Mouse (Mus musculus) heart, postnatal 0 days (tissue): Measurements from ENCODE around the gene Mrpl19. TPM values are rescaled to one million over a fixed set of nuclear protein-coding genes. Genes with fewer than 3 reads are reported as not detected.

Source experiments
- ATAC-seq: fragments of 200-750 bp; cut with Nextera tagmentation; 2 replicates; pipeline ENCODE4 v1.8.0; 2017; ENCODE audit warnings: low read depth, moderate number of reproducible peaks, moderate library complexity; ENCODE audit not compliant: insufficient read depth
- DNase-seq: peaks from one replicate; pipeline ENCODE4 v3.0.0-alpha.2; 2016; ENCODE audit warnings: low spot score
- H3K27ac ChIP-seq: fragments of 300-500 bp; sonication (generic); 2 replicates; pipeline ENCODE4 v1.5.1; 2014; ENCODE audit warnings: low read depth, mild to moderate bottlenecking
- H3K27me3 ChIP-seq: fragments of 300-500 bp; sonication (generic); 2 replicates; pipeline ENCODE4 v1.6.1; 2014; ENCODE audit warnings: low read length, mixed read lengths; ENCODE audit not compliant: control insufficient read depth, insufficient read depth
- H3K36me3 ChIP-seq: fragments of 300-500 bp; sonication (generic); replicated peaks from 2 replicates; pipeline ENCODE4 v1.6.1; 2014; ENCODE audit warnings: low read length, mixed read lengths; ENCODE audit not compliant: control insufficient read depth, insufficient read depth
- H3K4me1 ChIP-seq: fragments of 300-500 bp; sonication (generic); 2 replicates; pipeline ENCODE4 v1.6.1; 2014; ENCODE audit warnings: antibody characterized with exemption; ENCODE audit not compliant: control insufficient read depth, insufficient read depth
- H3K4me2 ChIP-seq: fragments of 300-500 bp; sonication (generic); 2 replicates; pipeline ENCODE4 v1.6.1; 2014; ENCODE audit warnings: low read depth, mild to moderate bottlenecking, low read length, moderate library complexity
- H3K4me3 ChIP-seq: fragments of 300-500 bp; sonication (generic); 2 replicates; pipeline ENCODE4 v1.5.1; 2014; ENCODE audit warnings: low read depth, low read length
- H3K9ac ChIP-seq: fragments of 300-500 bp; sonication (generic); replicated peaks from 2 replicates; pipeline ENCODE4 v1.6.1; 2014; ENCODE audit warnings: low read depth, low read length, mixed read lengths
- H3K9me3 ChIP-seq: fragments of 300-500 bp; sonication (generic); replicated peaks from 2 replicates; pipeline ENCODE4 v1.6.1; 2016; ENCODE audit warnings: low read length; ENCODE audit not compliant: control insufficient read depth
- CTCF ChIP-seq: IDR thresholded peaks from 2 replicates; pipeline ENCODE4 v1.5.1; 2016; ENCODE audit warnings: antibody characterized with exemption, control low read depth, low read depth
- EP300 ChIP-seq: IDR thresholded peaks from 2 replicates; pipeline ENCODE4 v1.6.1; 2016; ENCODE audit warnings: antibody characterized with exemption, low read depth
- WGBS: fragments of 180-500 bp; shearing (Covaris S2); extraction: QIAGEN DNeasy Blood & Tissue Kit; methylation state at CpG from one replicate; pipeline ENCODE4 v1.1.7; 2014; 5-methylcytosine and 5-hydroxymethylcytosine counted together
- polyA plus RNA-seq: library from polyadenylated mRNA; unstranded; fragments of >200 nt; fragmentation: Nextera tagmentation; extraction: Ambion mirVana; gene quantifications from 2 replicates; pipeline ENCODE4 v1.2.1, GENCODE M21; 2015
- total RNA-seq: library from RNA; depleted of rRNA; stranded (reverse); fragments of >200 nt; gene quantifications from 2 replicates; pipeline ENCODE4 v1.2.3, GENCODE M21; 2014; ENCODE audit warnings: low replicate concordance

The Mrpl19 gene
- total and polyA plus RNA-seq, 2 experiments from 2014 or later = 21.4 to 47.3 TPM

DNA sequence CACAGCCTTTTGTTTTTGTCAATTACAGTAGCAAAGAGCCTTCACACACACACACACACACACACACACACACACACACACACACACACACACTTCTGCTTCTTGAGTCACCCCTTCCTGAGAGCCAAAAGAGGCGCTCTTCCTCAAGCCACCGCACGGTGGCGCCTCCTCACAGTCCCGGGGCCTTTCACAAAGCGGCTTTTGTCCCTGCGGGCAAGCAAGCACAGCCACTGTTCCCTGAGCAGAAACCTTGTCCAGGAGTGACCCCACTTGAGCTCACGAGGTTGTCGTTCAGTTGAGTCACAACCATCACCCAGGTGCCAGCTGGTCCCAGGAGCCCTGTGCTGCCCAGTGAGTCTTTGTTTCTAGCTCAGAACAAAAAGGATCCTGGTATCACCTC is 21.3 kb upstream of the Mrpl19 start:
- Histone ChIP-seq H3K9ac (no peak overlapping the region), H3K4me3 (no peak overlapping the region), H3K4me1 (no peaks in the 10 kb centered on the region), H3K36me3 (no peaks in the 10 kb centered on the region), H3K27me3 (0 out of 2 replicates have a peak, but pooled peaks cover 4% of the 10 kb centered on the region), H3K27ac (no peak overlapping the region), H3K4me2 (no peak overlapping the region), H3K9me3 (no peaks in the 10 kb centered on the region)
- TF ChIP-seq EP300 (no peak), CTCF (peak; percentile 93)
- ATAC-seq (peak; percentile 54; the same call in 1 of the 2 replicates), DNase-seq (peak; percentile 78)
- under 1% methylated on average over 9 of the region's 9 CpGs for WGBS

DNA sequence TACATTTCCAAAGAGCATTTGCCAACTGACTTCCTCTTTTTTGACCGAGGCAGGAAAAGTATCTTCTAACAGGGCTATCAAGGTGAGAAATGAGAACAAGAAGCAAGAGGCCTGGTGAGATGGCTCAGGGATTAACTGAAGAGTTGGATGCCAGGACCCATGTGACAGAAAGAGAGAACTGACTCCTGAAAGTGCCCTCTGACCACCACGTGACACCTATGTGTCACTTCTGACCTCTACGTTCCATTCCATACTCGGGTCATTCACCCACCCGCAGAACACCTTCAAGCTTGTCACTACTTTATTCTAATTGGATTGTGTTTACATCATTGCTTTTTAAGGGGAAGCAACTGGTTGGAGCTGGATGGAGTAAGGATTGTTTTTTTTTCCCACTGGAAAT is 20.8 kb upstream of the Mrpl19 start:
- DNase-seq (no peak), ATAC-seq (no peak)
- Histone ChIP-seq H3K4me3 (no peak overlapping the region), H3K27me3 (0 out of 2 replicates have a peak, but pooled peaks cover 4% of the 10 kb centered on the region), H3K27ac (no peak overlapping the region), H3K9ac (no peak overlapping the region), H3K4me1 (no peaks in the 10 kb centered on the region), H3K9me3 (no peaks in the 10 kb centered on the region), H3K4me2 (no peak overlapping the region), H3K36me3 (no peaks in the 10 kb centered on the region)
- WGBS = 26% methylated on average over 5 of the region's 5 CpGs
- no peak for TF ChIP-seq CTCF
- no peak for TF ChIP-seq EP300

DNA sequence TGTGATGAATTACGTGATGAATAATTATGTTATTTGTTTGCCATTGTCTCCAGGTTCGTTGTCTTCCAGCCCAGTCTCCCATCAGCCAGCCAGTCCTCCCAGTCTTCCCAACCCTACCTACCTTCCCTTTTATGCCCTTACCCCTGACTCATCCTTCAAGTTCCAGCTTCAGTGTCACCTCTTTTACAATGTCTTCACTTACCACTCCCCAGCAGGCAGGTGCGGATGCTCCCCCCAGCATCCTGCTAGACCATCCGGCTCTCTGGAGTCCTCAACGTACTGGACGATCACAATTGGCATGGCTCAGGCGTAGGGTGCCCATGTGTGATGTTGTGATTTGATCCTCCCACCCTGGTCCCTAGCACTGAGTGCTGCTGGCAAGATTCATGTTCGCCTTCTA is 20.4 kb upstream of the Mrpl19 start:
- DNase-seq (no peak), ATAC-seq (no peak)
- Histone ChIP-seq H3K4me1 (no peaks in the 10 kb centered on the region), H3K9me3 (no peaks in the 10 kb centered on the region), H3K27ac (no peak overlapping the region), H3K9ac (no peak overlapping the region), H3K4me3 (no peak overlapping the region), H3K4me2 (no peak overlapping the region), H3K27me3 (0 out of 2 replicates have a peak, but pooled peaks cover 4% of the 10 kb centered on the region), H3K36me3 (no peaks in the 10 kb centered on the region)
- 85% methylated on average over 8 of the region's 8 CpGs for WGBS
- TF ChIP-seq EP300 = no peak
- TF ChIP-seq CTCF = no peak

DNA sequence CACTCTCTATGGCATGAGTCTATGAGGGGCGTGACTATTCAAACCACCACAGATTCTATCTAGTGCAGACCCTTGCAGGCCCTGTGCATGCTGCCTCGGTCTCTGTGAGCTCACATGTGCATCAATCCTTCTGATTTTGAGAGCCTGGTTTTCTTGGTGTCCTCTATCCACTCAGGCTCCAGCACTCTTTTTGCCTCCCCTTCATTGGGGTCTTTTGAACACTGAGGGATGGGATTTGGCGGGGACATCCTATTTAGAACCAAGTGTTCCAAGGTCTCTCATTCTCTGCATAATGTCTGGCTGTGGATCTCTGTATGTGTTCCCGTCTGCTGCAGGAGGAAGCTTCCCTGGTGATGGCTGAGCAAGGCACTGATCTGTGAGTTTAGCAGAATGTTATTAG is 13.5 kb upstream of the Mrpl19 start:
- 85% methylated on average over 4 of the region's 4 CpGs for whole genome bisulfite sequencing
- Histone ChIP-seq H3K36me3 (no peaks in the 10 kb centered on the region), H3K9me3 (no peaks in the 10 kb centered on the region)

DNA sequence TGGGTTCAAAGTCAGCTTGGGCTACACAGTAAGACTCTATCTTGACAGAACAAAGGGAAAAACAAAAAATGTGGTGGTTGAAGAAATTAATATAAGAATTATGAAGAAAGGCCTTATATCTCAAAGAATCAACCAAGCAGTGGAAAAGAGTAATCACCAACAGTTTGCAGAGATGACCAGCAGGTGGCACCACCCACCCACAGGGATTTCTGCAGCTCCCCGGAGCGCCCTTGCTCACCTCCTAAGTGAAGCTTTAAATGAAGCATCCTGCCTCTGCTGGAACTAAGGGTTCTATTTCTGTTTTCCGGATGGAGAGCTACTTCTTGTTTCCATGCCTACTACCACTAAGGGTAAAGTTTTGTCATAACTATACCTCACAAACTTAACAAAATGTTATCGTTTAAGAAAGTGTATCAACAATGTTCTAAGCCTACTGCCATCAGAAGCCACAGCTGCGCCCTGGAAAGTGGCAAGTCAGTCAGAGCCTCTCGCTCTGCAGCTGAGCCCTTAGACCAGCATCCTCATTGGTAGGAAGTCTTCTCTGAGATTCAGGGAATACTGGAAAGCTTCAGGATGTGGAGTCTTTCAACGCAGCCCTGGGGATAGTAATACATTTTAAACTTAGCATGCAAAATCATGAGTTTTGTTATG is 10.3 kb upstream of the Mrpl19 start:
- peak; percentile 58; the same call in 1 of the 2 replicates for ATAC-seq
- peak; percentile 69 for DNase-seq
- Histone ChIP-seq H3K4me1 (no peaks in the 10 kb centered on the region), H3K27ac (no peak overlapping the region), H3K27me3 (no peaks in the 10 kb centered on the region), H3K9ac (no peak overlapping the region), H3K4me2 (no peak overlapping the region), H3K9me3 (no peaks in the 10 kb centered on the region), H3K4me3 (no peak overlapping the region), H3K36me3 (no peaks in the 10 kb centered on the region)
- 30% methylated on average over 7 of the region's 7 CpGs for WGBS
- TF ChIP-seq CTCF (peak; percentile 89), EP300 (no peak)

More for the DNA sequence above, 13.5 kb upstream of the Mrpl19 start:
- Histone ChIP-seq H3K27ac (no peak overlapping the region), H3K27me3 (no peaks in the 10 kb centered on the region), H3K4me3 (no peak overlapping the region), H3K4me2 (no peak overlapping the region), H3K4me1 (no peaks in the 10 kb centered on the region), H3K9ac (no peak overlapping the region)
- TF ChIP-seq CTCF (no peak), EP300 (no peak)
- ATAC-seq = no peak
- DNase-seq = no peak

DNA sequence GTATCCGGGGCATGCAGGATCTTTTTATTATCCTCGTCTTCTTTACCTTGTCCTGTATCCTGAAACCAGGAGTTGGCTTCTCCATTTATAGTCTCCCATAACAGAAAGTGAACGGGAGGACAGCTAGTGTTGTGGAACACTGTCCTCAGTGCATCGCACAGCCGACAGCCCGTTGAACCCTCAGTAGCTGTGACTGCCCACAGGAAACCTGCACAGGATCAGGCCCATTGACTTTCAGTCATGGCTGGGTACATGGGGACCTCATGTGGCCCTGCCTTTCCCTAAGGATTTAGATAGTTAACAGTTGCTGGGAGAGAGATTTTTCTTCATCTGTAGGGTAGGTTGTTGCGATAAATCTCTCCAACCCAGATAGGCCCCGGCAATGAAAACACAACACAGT is 6.8 kb upstream of the Mrpl19 start:
- H3K4me1 ChIP-seq = no peaks in the 10 kb centered on the region
- WGBS = 70% methylated on average over 8 of the region's 8 CpGs
- H3K27me3 ChIP-seq = no peaks in the 10 kb centered on the region
- no peak overlapping the region for H3K27ac ChIP-seq
- ATAC-seq (no peak), DNase-seq (no peak)
- no peak overlapping the region for H3K4me3 ChIP-seq
- no peaks in the 10 kb centered on the region for H3K9me3 ChIP-seq
- H3K9ac ChIP-seq = no peak overlapping the region
- TF ChIP-seq CTCF (no peak), EP300 (no peak)
- H3K36me3 ChIP-seq = no peaks in the 10 kb centered on the region
- H3K4me2 ChIP-seq = no peak overlapping the region
